Mouse (Mus musculus) intestine, postnatal 0 days (tissue): ENCODE measurements at regions not wholly inside any gene's neighbourhood (a gene's known extent, or its start where the extent isn't known, plus 50 kb on each side); places are given as distances from the start of the nearest gene placed in this dataset.

Source experiments
- ATAC-seq: fragments of 200-750 bp; cut with Nextera tagmentation; 2 replicates; pipeline ENCODE4 v1.8.0; 2017; ENCODE audit warnings: mild to moderate bottlenecking, moderate TSS enrichment, moderate library complexity
- H3K27ac ChIP-seq: fragments of 300-500 bp; sonication (generic); 2 replicates; pipeline ENCODE4 v1.5.1; 2014; ENCODE audit warnings: mild to moderate bottlenecking, low read depth, low read length, moderate library complexity
- H3K27me3 ChIP-seq: fragments of 300-500 bp; sonication (generic); replicated peaks from 2 replicates; pipeline ENCODE4 v1.6.1; 2014; ENCODE audit warnings: low read length, mixed read lengths; ENCODE audit not compliant: control insufficient read depth, insufficient read depth
- H3K36me3 ChIP-seq: fragments of 300-500 bp; sonication (generic); 2 replicates; pipeline ENCODE4 v1.6.1; 2014; ENCODE audit warnings: mild to moderate bottlenecking, moderate library complexity; ENCODE audit not compliant: control insufficient read depth, insufficient read depth
- H3K4me1 ChIP-seq: fragments of 300-500 bp; sonication (generic); replicated peaks from 2 replicates; pipeline ENCODE4 v1.6.1; 2014; ENCODE audit warnings: antibody characterized with exemption, low read length, mixed read lengths; ENCODE audit not compliant: control insufficient read depth, insufficient read depth
- H3K4me2 ChIP-seq: fragments of 300-500 bp; sonication (generic); replicated peaks from 2 replicates; pipeline ENCODE4 v1.6.1; 2014; ENCODE audit warnings: low read depth, mild to moderate bottlenecking, moderate library complexity
- H3K4me3 ChIP-seq: fragments of 300-500 bp; sonication (generic); 2 replicates; pipeline ENCODE4 v1.5.1; 2014; ENCODE audit warnings: low read depth, low read length
- H3K9ac ChIP-seq: fragments of 300-500 bp; sonication (generic); 2 replicates; pipeline ENCODE4 v1.6.1; 2014; ENCODE audit warnings: mild to moderate bottlenecking, low read depth, low read length
- H3K9me3 ChIP-seq: fragments of 300-500 bp; sonication (generic); 2 replicates; pipeline ENCODE4 v1.6.1; 2016; ENCODE audit warnings: mixed run types; ENCODE audit not compliant: control insufficient read depth
- CTCF ChIP-seq: sonication (generic); IDR thresholded peaks from 2 replicates; pipeline ENCODE4 v1.5.1; 2016; ENCODE audit warnings: low read depth, mild to moderate bottlenecking, control low read depth, antibody characterized with exemption, moderate library complexity
- WGBS: fragments of 180-500 bp; shearing (Covaris S2); extraction: QIAGEN DNeasy Blood & Tissue Kit; methylation state at CpG from one replicate; pipeline ENCODE4 v1.1.7; 2014; 5-methylcytosine and 5-hydroxymethylcytosine counted together

DNA sequence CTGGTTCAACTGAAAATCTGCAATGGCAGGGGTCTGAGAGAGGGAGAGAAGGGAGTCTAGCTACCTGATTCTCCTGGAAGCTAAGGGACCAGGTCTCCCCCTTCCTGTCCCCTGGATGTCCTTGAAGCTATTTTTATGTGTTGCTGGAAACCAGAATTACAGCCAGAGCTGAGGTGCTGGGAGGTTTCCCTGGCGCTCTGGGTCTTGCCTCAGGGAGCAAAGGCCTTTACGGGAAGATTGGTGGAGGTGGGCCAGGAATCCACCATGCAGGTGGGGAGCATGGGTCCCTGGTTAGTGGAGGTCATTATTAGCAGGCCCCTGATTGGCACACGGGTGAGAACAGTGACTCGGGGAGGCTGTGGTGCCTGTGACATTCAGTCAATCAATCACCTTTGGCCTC, 53.3 kb upstream of the Cstad start:
- ATAC-seq: no peak
- no peak for TF ChIP-seq CTCF
- Histone ChIP-seq H3K36me3 (no peaks in the 10 kb centered on the region), H3K4me1 (peaks cover 9% of the 10 kb centered on the region; the same call in 1 of the 2 replicates), H3K9ac (no peak overlapping the region), H3K4me2 (no peak overlapping the region), H3K4me3 (no peak overlapping the region), H3K27me3 (no peaks in the 10 kb centered on the region), H3K27ac (no peak overlapping the region), H3K9me3 (no peaks in the 10 kb centered on the region)
- WGBS: 40% methylated on average over 4 of the region's 4 CpGs

DNA sequence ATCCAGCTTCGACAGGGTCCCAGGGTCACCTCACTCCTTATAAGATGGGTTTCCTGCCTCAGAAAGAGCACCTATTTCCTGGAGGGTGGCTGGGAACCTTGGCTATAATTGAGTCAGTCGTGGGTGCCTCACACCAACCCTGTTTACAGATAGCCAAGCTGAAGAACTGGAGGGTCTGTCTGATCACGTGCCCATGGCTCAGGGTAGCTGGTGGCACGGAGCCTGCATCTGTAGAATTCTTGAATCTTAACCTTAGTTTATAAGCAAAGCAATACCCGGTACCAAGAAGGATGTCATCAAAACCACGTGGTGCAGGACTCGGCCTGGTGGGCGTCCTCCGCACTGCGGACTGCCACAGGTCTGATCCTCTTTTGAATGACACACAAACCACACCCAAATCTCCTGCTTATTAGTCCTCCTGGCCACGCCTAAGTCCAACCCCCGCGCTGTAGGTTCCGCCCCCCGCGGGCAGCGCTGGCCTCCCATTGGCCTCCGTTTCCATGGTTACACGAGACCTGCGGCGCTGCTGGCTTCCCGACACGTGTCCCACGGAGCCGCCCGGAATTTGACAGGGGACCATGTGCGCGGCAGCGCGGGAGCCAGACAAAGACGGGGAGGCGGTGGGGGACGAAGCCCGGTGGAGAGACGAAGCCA, 49.9 kb upstream of the Cstad start:
- Histone ChIP-seq H3K36me3 (no peaks in the 10 kb centered on the region), H3K4me1 (peaks cover 12% of the 10 kb centered on the region; the same call in 1 of the 2 replicates), H3K9ac (no peak overlapping the region), H3K4me2 (peak overlapping the region; percentile 57), H3K27me3 (no peaks in the 10 kb centered on the region), H3K4me3 (peak overlapping the region; percentile 13; the same call in 1 of the 2 replicates), H3K9me3 (no peaks in the 10 kb centered on the region), H3K27ac (no peak overlapping the region)
- ATAC-seq: peak; percentile 74
- WGBS: 3% methylated on average over 35 of the region's 35 CpGs
- no peak for TF ChIP-seq CTCF
